ENCODE assay signal across 7 mouse cellular contexts in genomic region chr19:4603801-4604723, GRCm38 (mm10). TPM values are rescaled to one million over a fixed set of nuclear protein-coding genes. Genes with fewer than 3 reads are reported as not detected.
DNase-seq lines count a peak whose midpoint lies in the region; ATAC-seq and TF ChIP-seq lines count a peak whose summit lies in the region.

No protein-coding gene starts in this region.

- no peak overlapping the region for H3K4me2 ChIP-seq in embryonic facial prominence, embryonic 11.5 days (ENCODE audit: low read depth, low read length)
- H3K4me2 ChIP-seq in liver, postnatal 0 days (ENCODE audit: low read depth, low read length), result no peak overlapping the region

- TF ChIP-seq EP300 in liver, postnatal 0 days (IDR thresholded peaks at IDR 0.05; ENCODE audit: low read depth), result no peak

- H3K27me3 ChIP-seq in thymus, adult 2 months (ENCODE audit: control insufficient read depth, insufficient read depth, low read length), result no peaks in the 10 kb centered on the region
- no peaks in the 10 kb centered on the region for H3K27me3 ChIP-seq in embryonic facial prominence, embryonic 11.5 days (ENCODE audit: control insufficient read depth, insufficient read depth, low read length)
- no peaks in the 10 kb centered on the region for H3K27me3 ChIP-seq in liver, postnatal 0 days (ENCODE audit: insufficient read depth, low read length)

- no peaks in the 10 kb centered on the region for H3K36me3 ChIP-seq in thymus, adult 2 months (ENCODE audit: control insufficient read depth, insufficient read depth, low read length)
- H3K36me3 ChIP-seq in embryonic facial prominence, embryonic 11.5 days (replicated peaks; ENCODE audit: control insufficient read depth, insufficient read depth, low read depth, low read length), result no peaks in the 10 kb centered on the region
- peaks cover 21% of the 10 kb centered on the region for H3K36me3 ChIP-seq in liver, postnatal 0 days (replicated peaks; ENCODE audit: insufficient read depth, low read length)

- no peaks in the 10 kb centered on the region for H3K4me1 ChIP-seq in thymus, adult 2 months (replicated peaks; ENCODE audit: control insufficient read depth, insufficient read depth, low read length)
- H3K4me1 ChIP-seq in embryonic facial prominence, embryonic 11.5 days (ENCODE audit: control insufficient read depth, insufficient read depth, low read length), result no peaks in the 10 kb centered on the region
- H3K4me1 ChIP-seq in liver, postnatal 0 days (ENCODE audit: insufficient read depth), result peaks cover 11% of the 10 kb centered on the region

- peak; percentile 38; the same call in 1 of the 2 replicates for TF ChIP-seq CTCF in thymus, adult 2 months (IDR thresholded peaks at IDR 0.05; ENCODE audit: borderline replicate concordance, control insufficient read depth, extremely low read depth, insufficient read depth, low read length, poor library complexity)
- peak; percentile 61 for TF ChIP-seq CTCF in liver, postnatal 0 days (IDR thresholded peaks at IDR 0.05; ENCODE audit: low read depth)

- H3K9ac ChIP-seq in embryonic facial prominence, embryonic 11.5 days (replicated peaks; ENCODE audit: low read length), result no peak overlapping the region
- H3K9ac ChIP-seq in liver, postnatal 0 days (replicated peaks), result peak overlapping the region; percentile 30; the same call in 1 of the 2 replicates

- TF ChIP-seq POLR2A in thymus, adult 2 months (IDR thresholded peaks at IDR 0.05; ENCODE audit: control insufficient read depth, extremely low read depth, insufficient read depth, low read length, poor library complexity), result no peak

- no peaks in the 10 kb centered on the region for H3K9me3 ChIP-seq in embryonic facial prominence, embryonic 11.5 days (replicated peaks; ENCODE audit: control insufficient read depth, low read length)
- no peaks in the 10 kb centered on the region for H3K9me3 ChIP-seq in liver, postnatal 0 days (ENCODE audit: low read length)

- peak; percentile 45; the same call in 1 of the 2 replicates for ATAC-seq in embryonic facial prominence, embryonic 11.5 days (replicated peaks; ENCODE audit: insufficient number of reproducible peaks, low FRiP score, low TSS enrichment, low read depth)
- ATAC-seq in liver, postnatal 0 days, result peak; percentile 53

- WGBS in thymus, adult 2 months, result 40% methylated on average over 24 of the region's 24 CpGs
- 37% methylated on average over 24 of the region's 24 CpGs for WGBS in embryonic facial prominence, embryonic 11.5 days
- WGBS in liver, postnatal 0 days (ENCODE audit: insufficient replicate concordance), result 47% methylated on average over 24 of the region's 24 CpGs

- DNase-seq in thymus, adult 2 months, result peak; percentile 53
- DNase-seq in thymus, adult 18-20 months, result no peak
- peak; percentile 71 for DNase-seq in embryonic facial prominence, embryonic 11.5 days (ENCODE audit: low spot score)
- DNase-seq in kidney, adult 11 months, result peak; percentile 65
- DNase-seq in liver, postnatal 0 days, result peak; percentile 60
- DNase-seq in thymus, postnatal 0 days (ENCODE audit: low spot score), result peak; percentile 41
- DNase-seq in layer of hippocampus, adult 8-10 months (ENCODE audit: low spot score in 2 of 2), result no peak

- H3K27ac ChIP-seq in thymus, adult 2 months (ENCODE audit: control insufficient read depth, insufficient read depth, low read length), result no peak overlapping the region
- no peak overlapping the region for H3K27ac ChIP-seq in embryonic facial prominence, embryonic 11.5 days (replicated peaks; ENCODE audit: low read depth, low read length)
- H3K27ac ChIP-seq in liver, postnatal 0 days (ENCODE audit: low read depth), result no peak overlapping the region

- H3K4me3 ChIP-seq in thymus, adult 2 months (ENCODE audit: control insufficient read depth, insufficient read depth, low read length), result no peak overlapping the region
- no peak overlapping the region for H3K4me3 ChIP-seq in embryonic facial prominence, embryonic 11.5 days (ENCODE audit: low read depth, low read length)
- no peak overlapping the region for H3K4me3 ChIP-seq in liver, postnatal 0 days (ENCODE audit: low read depth, low read length)

RNA-seq across cellular contexts. Expression of gene Lrfn4, which starts 11.4 kb away (rescaled TPM):
- polyA plus RNA-seq in thymus, adult 2 months (2012; rRNA removed), result 17.3 and 18.1 TPM in 2 replicates
- 8.6 and 9.5 TPM in 2 replicates for polyA plus RNA-seq in embryonic facial prominence, embryonic 11.5 days (2014; fragmentation: Nextera tagmentation; extraction: Ambion mirVana)
- polyA plus RNA-seq in liver, postnatal 0 days (2015; fragmentation: Nextera tagmentation; extraction: Ambion mirVana), result 0.15 and 0.21 TPM in 2 replicates
- 1.4 and 1.8 TPM in 2 replicates for polyA plus RNA-seq in thymus, postnatal 0 days (2015; fragmentation: Nextera tagmentation; extraction: Ambion mirVana)
- total RNA-seq in layer of hippocampus, adult 8-10 months (2022), result 10 to 100 TPM; 31.0 to 34.7 (median 32.0) TPM

RNA-seq across cellular contexts. Expression of gene Rce1, which starts 21.4 kb away (rescaled TPM):
- polyA plus RNA-seq in thymus, adult 2 months (2012; rRNA removed), result 151 and 163 TPM in 2 replicates
- polyA plus RNA-seq in embryonic facial prominence, embryonic 11.5 days (2014; fragmentation: Nextera tagmentation; extraction: Ambion mirVana), result 60.4 and 68.5 TPM in 2 replicates
- polyA plus RNA-seq in liver, postnatal 0 days (2015; fragmentation: Nextera tagmentation; extraction: Ambion mirVana), result 16.6 and 17.3 TPM in 2 replicates
- polyA plus RNA-seq in thymus, postnatal 0 days (2015; fragmentation: Nextera tagmentation; extraction: Ambion mirVana), result 51.0 and 51.9 TPM in 2 replicates
- total RNA-seq in layer of hippocampus, adult 8-10 months (2022), result 10 to 100 TPM; 22.7 to 26.4 (median 22.7) TPM

Comparison
In these comparisons a context has a peak if more than half of its experiments do, and no peak if none do; other contexts are left out.
1. DNase-seq: peak in thymus, adult 2 months (single experiment), embryonic facial prominence, embryonic 11.5 days (single experiment), kidney, adult 11 months (single experiment), liver, postnatal 0 days (single experiment) and thymus, postnatal 0 days (single experiment); none in thymus, adult 18-20 months (0 of 2) and layer of hippocampus, adult 8-10 months (0 of 2).